Mouse (Mus musculus): ENCODE data around the gene Ptgfr. TPM values are rescaled to one million over a fixed set of nuclear protein-coding genes. Genes with fewer than 3 reads are reported as not detected.

The Ptgfr gene
- polyA plus RNA-seq, 1 experiment = not detected

GRCm38 (mm10) chr3:151837749-151838148, 319 bp upstream of the Ptgfr start:
- TF ChIP-seq GATA1 (IDR thresholded peaks at IDR 0.05; ENCODE audit: borderline replicate concordance, low read length) (no peak), FLI1 (IDR thresholded peaks at IDR 0.05; ENCODE audit: low read length) (no peak)
- no peaks in the 10 kb centered on the region for H3K9me3 ChIP-seq

GRCm38 (mm10) chr3:151836451-151836850, 979 bp downstream of the Ptgfr start:
- H3K9me3 ChIP-seq = no peaks in the 10 kb centered on the region
- no peak overlapping the region for H3K4me3 ChIP-seq (replicated peaks)
- H3K4me1 ChIP-seq = 0 out of 2 replicates have a peak, but pooled peaks cover 4% of the 10 kb centered on the region
- H3K27me3 ChIP-seq (replicated peaks) = peaks cover 33% of the 10 kb centered on the region
- H3K36me3 ChIP-seq (replicated peaks; ENCODE audit: low read length) = no peaks in the 10 kb centered on the region
- no peak for TF ChIP-seq FLI1 (IDR thresholded peaks at IDR 0.05; ENCODE audit: low read length)
- TF ChIP-seq GATA1 (IDR thresholded peaks at IDR 0.05; ENCODE audit: borderline replicate concordance, low read length) = no peak

More at GRCm38 (mm10) chr3:151837749-151838148, 319 bp upstream of the Ptgfr start:
- Histone ChIP-seq H3K36me3 (replicated peaks; ENCODE audit: low read length) (no peaks in the 10 kb centered on the region), H3K4me1 (0 out of 2 replicates have a peak, but pooled peaks cover 4% of the 10 kb centered on the region), H3K4me3 (replicated peaks) (no peak overlapping the region), H3K27me3 (replicated peaks) (peaks cover 33% of the 10 kb centered on the region)

GRCm38 (mm10) chr3:151835831-151836230, 1.6 kb downstream of the Ptgfr start:
- H3K4me3 ChIP-seq (replicated peaks) = no peak overlapping the region
- peaks cover 33% of the 10 kb centered on the region for H3K27me3 ChIP-seq (replicated peaks)
- 0 out of 2 replicates have a peak, but pooled peaks cover 4% of the 10 kb centered on the region for H3K4me1 ChIP-seq
- TF ChIP-seq GATA1 (IDR thresholded peaks at IDR 0.05; ENCODE audit: borderline replicate concordance, low read length) (no peak), FLI1 (IDR thresholded peaks at IDR 0.05; ENCODE audit: low read length) (no peak)
- no peaks in the 10 kb centered on the region for H3K9me3 ChIP-seq
- no peaks in the 10 kb centered on the region for H3K36me3 ChIP-seq (replicated peaks; ENCODE audit: low read length)

GRCm38 (mm10) chr3:151827950-151828610, 9.3 kb downstream of the Ptgfr start:
- Histone ChIP-seq H3K4me1 (peaks cover 12% of the 10 kb centered on the region), H3K4me3 (replicated peaks) (no peak overlapping the region), H3K36me3 (replicated peaks; ENCODE audit: low read length) (no peaks in the 10 kb centered on the region), H3K9me3 (no peaks in the 10 kb centered on the region), H3K27me3 (replicated peaks) (no peaks in the 10 kb centered on the region)
- TF ChIP-seq FLI1 (IDR thresholded peaks at IDR 0.05; ENCODE audit: low read length) (no peak), GATA1 (IDR thresholded peaks at IDR 0.05; ENCODE audit: borderline replicate concordance, low read length) (no peak)

- TF ChIP-seq FLI1 (IDR thresholded peaks at IDR 0.05; ENCODE audit: low read length) (no peak), GATA1 (IDR thresholded peaks at IDR 0.05; ENCODE audit: borderline replicate concordance, low read length) (no peak)
- no peaks in the 10 kb centered on the region for H3K27me3 ChIP-seq (replicated peaks)
These were observed 17.6 kb downstream of the Ptgfr start for GRCm38 (mm10) chr3:151819811-151820210.

GRCm38 (mm10) chr3:151818265-151818664, 19.2 kb downstream of the Ptgfr start:
- H3K4me3 ChIP-seq (replicated peaks) = no peak overlapping the region
- no peaks in the 10 kb centered on the region for H3K36me3 ChIP-seq (replicated peaks; ENCODE audit: low read length)
- no peaks in the 10 kb centered on the region for H3K27me3 ChIP-seq (replicated peaks)
- no peaks in the 10 kb centered on the region for H3K9me3 ChIP-seq
- TF ChIP-seq GATA1 (IDR thresholded peaks at IDR 0.05; ENCODE audit: borderline replicate concordance, low read length) = no peak
- H3K4me1 ChIP-seq = no peaks in the 10 kb centered on the region

More at GRCm38 (mm10) chr3:151819811-151820210, 17.6 kb downstream of the Ptgfr start:
- H3K9me3 ChIP-seq = no peaks in the 10 kb centered on the region
- no peak overlapping the region for H3K4me3 ChIP-seq (replicated peaks)
- H3K4me1 ChIP-seq = no peaks in the 10 kb centered on the region
- no peaks in the 10 kb centered on the region for H3K36me3 ChIP-seq (replicated peaks; ENCODE audit: low read length)

- Histone ChIP-seq H3K4me1 (no peaks in the 10 kb centered on the region), H3K4me3 (replicated peaks) (no peak overlapping the region), H3K9me3 (no peaks in the 10 kb centered on the region), H3K36me3 (replicated peaks; ENCODE audit: low read length) (no peaks in the 10 kb centered on the region), H3K27me3 (replicated peaks) (no peaks in the 10 kb centered on the region)
- TF ChIP-seq FLI1 (IDR thresholded peaks at IDR 0.05; ENCODE audit: low read length) (no peak), GATA1 (IDR thresholded peaks at IDR 0.05; ENCODE audit: borderline replicate concordance, low read length) (no peak)
These were observed 28.8 kb downstream of the Ptgfr start for GRCm38 (mm10) chr3:151808613-151809012.

- Histone ChIP-seq H3K4me3 (replicated peaks) (no peak overlapping the region), H3K36me3 (replicated peaks; ENCODE audit: low read length) (no peaks in the 10 kb centered on the region), H3K9me3 (peaks cover 2% of the 10 kb centered on the region), H3K4me1 (no peaks in the 10 kb centered on the region), H3K27me3 (replicated peaks) (no peaks in the 10 kb centered on the region)
- TF ChIP-seq FLI1 (IDR thresholded peaks at IDR 0.05; ENCODE audit: low read length) = no peak
- no peak for TF ChIP-seq GATA1 (IDR thresholded peaks at IDR 0.05; ENCODE audit: borderline replicate concordance, low read length)
These were observed 48.8 kb downstream of the Ptgfr start for GRCm38 (mm10) chr3:151788622-151789021.

GRCm38 (mm10) chr3:151775089-151775488, 62.3 kb downstream of the Ptgfr start:
- no peak overlapping the region for H3K4me3 ChIP-seq (replicated peaks)
- no peaks in the 10 kb centered on the region for H3K9me3 ChIP-seq
- H3K36me3 ChIP-seq (replicated peaks; ENCODE audit: low read length) = no peaks in the 10 kb centered on the region
- H3K4me1 ChIP-seq = no peaks in the 10 kb centered on the region
- H3K27me3 ChIP-seq (replicated peaks) = no peaks in the 10 kb centered on the region
- no peak for TF ChIP-seq FLI1 (IDR thresholded peaks at IDR 0.05; ENCODE audit: low read length)
- TF ChIP-seq GATA1 (IDR thresholded peaks at IDR 0.05; ENCODE audit: borderline replicate concordance, low read length) = no peak

GRCm38 (mm10) chr3:151771074-151771473, 66.4 kb downstream of the Ptgfr start:
- H3K27me3 ChIP-seq (replicated peaks) = no peaks in the 10 kb centered on the region
- no peaks in the 10 kb centered on the region for H3K4me1 ChIP-seq
- TF ChIP-seq GATA1 (IDR thresholded peaks at IDR 0.05; ENCODE audit: borderline replicate concordance, low read length) (no peak), FLI1 (IDR thresholded peaks at IDR 0.05; ENCODE audit: low read length) (no peak)
- no peaks in the 10 kb centered on the region for H3K9me3 ChIP-seq
- no peaks in the 10 kb centered on the region for H3K36me3 ChIP-seq (replicated peaks; ENCODE audit: low read length)
- H3K4me3 ChIP-seq (replicated peaks) = no peak overlapping the region

Measured in megakaryocyte, embryonic 14.5 days (primary cell).